Mouse (Mus musculus): ENCODE results near the gene Nprl3.

DNA sequence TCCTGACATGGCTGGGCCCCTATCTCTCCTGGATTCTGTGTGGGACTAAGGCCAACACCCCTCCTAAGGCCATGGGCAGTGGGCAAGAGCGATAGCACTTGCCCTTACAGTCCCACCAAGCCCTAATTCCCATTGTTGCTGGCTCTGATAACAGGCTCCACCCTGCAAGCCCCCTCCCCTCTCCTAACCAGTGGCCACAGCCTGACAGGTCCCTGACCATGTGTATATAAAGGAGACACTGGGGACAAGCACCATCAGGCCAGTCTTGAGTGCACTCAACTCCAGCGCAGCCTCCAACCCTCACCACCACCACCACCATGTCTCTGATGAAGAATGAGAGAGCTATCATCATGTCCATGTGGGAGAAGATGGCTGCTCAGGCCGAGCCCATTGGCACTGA is 8.8 kb upstream of the Nprl3 start, which contains the start of gene Hba-x:
- TF ChIP-seq CTCF (IDR thresholded peaks at IDR 0.05; ENCODE audit: low read depth, low read length) (no peak), TAL1 (conservative IDR thresholded peaks at IDR 0.05; ENCODE audit: low read depth, low read length) (no peak), GATA1 (IDR thresholded peaks at IDR 0.05; ENCODE audit: borderline replicate concordance, low read length) (no peak)

Measured in G1E (cell line).